Mouse (Mus musculus) heart, adult 2 months (tissue): ENCODE measurements around the gene Prkg2.

Experiments
- CTCF ChIP-seq: fragments of 200-600 bp; IDR thresholded peaks from 2 replicates; pipeline ENCODE4 v1.8.1; 2022; ENCODE audit warnings: antibody characterized with exemption, mild to moderate bottlenecking, moderate library complexity
- EP300 ChIP-seq: fragments of 200-500 bp; IDR thresholded peaks from 2 replicates; pipeline ENCODE4 v1.6.1; 2011; ENCODE audit warnings: low read depth, low read length, control low read depth; ENCODE audit not compliant: insufficient read depth
- POLR2A ChIP-seq: fragments of 200-500 bp; IDR thresholded peaks from 2 replicates; pipeline ENCODE4 v1.6.1; 2011; ENCODE audit warnings: mild to moderate bottlenecking, low read depth, low read length, control low read depth; ENCODE audit not compliant: insufficient read depth

- TF ChIP-seq CTCF (0 out of 2 replicates have a peak, but pooled peaks have one; percentile 8), POLR2A (no peak), EP300 (no peak)
Observed at GRCm38 (mm10) chr5:99026343-99026742, 10.8 kb downstream of the Prkg2 start.
